Mouse (Mus musculus): Measurements from ENCODE around the gene Stc2.

- TF ChIP-seq CTCF (IDR thresholded peaks at IDR 0.05; ENCODE audit: borderline replicate concordance, control insufficient read depth, extremely low read depth, insufficient read depth, low read length, poor library complexity) = no peak
- TF ChIP-seq POLR2A (IDR thresholded peaks at IDR 0.05; ENCODE audit: control insufficient read depth, extremely low read depth, insufficient read depth, low read length, poor library complexity) = no peak
These were observed 33.2 kb upstream of the Stc2 start for GRCm38 (mm10) chr11:31403080-31403479.

Data from thymus, adult 2 months (tissue).